Mouse (Mus musculus): ENCODE data around the gene Ccnt1.

GRCm38 (mm10) chr15:98511386-98511928 lies 59.3 kb downstream of the Ccnt1 start:
- no peak for TF ChIP-seq POLR2A (IDR thresholded peaks at IDR 0.05; ENCODE audit: insufficient read depth, low read depth, low read length)
- TF ChIP-seq CTCF (IDR thresholded peaks at IDR 0.05; ENCODE audit: insufficient read depth, low read depth, low read length), result no peak
